Mouse (Mus musculus) retina, postnatal 1 day (tissue): Measurements from ENCODE around the gene Trip13.

Experiments used
- DNase-seq: peaks from one replicate; pipeline ENCODE4 v3.0.0-alpha.2; 2012

Trip13 gene

DNA sequence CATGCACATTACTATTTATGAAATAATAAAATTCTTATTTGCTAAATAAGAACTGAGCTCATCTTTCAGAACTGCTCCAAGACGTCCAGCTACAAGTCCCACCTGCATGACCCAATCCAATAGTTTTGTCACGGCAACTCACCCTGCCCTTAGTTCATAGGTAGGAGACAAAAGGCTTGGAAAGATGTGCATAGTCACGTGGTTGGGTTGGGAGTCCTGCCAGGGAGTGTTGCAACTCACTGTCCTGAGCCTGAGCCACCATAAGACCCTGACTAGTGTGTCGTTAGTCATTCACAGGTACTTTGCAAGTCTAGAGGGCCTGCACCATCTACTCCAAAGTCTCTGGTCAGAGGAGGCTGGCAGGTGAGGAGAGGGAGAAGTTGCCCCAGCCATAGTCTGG lies 51.5 kb downstream of the Trip13 start:
- DNase-seq, result no peak

DNA sequence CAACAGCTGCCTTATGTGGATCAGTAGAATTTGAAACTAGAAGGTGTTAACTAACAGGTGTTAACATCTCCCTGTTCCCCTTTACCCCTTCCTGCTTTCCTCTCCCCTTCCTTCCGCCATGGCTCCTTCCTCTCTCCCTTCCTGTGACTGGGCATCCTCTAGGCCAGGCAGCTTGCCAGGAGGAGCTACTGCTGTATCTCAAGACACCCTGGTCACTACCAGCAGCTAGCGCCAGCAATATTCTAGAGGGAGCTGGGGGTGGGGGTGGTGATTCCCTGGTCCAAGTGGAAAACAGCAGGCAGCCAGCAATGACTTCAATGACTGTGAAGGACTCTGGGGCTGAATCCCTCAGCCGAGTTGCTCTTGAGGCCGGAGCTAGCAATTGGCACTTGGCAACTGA lies 51.9 kb downstream of the Trip13 start:
- no peak for DNase-seq

GRCm38 (mm10) chr13:73881347-73881746 lies 56.2 kb downstream of the Trip13 start:
- no peak for DNase-seq

- peak; percentile 15 for DNase-seq
These were observed 57.8 kb downstream of the Trip13 start for GRCm38 (mm10) chr13:73879824-73880223.

GRCm38 (mm10) chr13:73872159-73872558 lies 65.4 kb downstream of the Trip13 start:
- DNase-seq, result no peak
